Mouse (Mus musculus): ENCODE measurements at regions not wholly inside any gene's neighbourhood (a gene's known extent, or its start where the extent isn't known, plus 50 kb on each side); places are given as distances from the start of the nearest gene placed in this dataset.

DNA sequence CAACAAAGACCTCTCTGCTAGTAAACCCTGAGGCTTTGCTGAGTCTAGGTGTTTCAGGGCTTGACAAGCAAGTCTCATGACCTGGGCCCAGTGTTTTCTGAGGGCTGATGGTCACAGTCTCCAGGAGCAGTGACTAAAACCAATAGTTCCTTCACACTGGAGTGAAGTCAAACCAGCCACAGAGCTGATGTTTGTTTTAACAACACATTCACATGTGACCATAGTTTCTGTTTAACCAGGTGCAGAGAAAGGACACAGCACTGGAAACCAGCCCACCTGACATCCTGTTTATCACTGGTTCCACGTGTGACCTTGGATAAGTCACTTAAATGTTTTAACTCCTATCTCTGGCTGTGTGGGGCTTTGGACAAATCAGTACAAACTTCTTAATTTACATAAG, 180.3 kb upstream of the Cpeb2 start:
- WGBS, result 48% methylated on average over 1 of the region's 1 CpGs
- no peak for TF ChIP-seq CTCF (IDR thresholded peaks at IDR 0.05; ENCODE audit: low read depth)
- Histone ChIP-seq H3K27me3 (ENCODE audit: insufficient read depth, low read length) (no peaks in the 10 kb centered on the region), H3K36me3 (ENCODE audit: insufficient read depth, low read length) (no peaks in the 10 kb centered on the region), H3K4me3 (replicated peaks; ENCODE audit: low read depth, low read length) (no peak overlapping the region), H3K9ac (ENCODE audit: low read depth, low read length) (no peak overlapping the region), H3K27ac (no peak overlapping the region), H3K4me2 (ENCODE audit: low read length) (no peak overlapping the region), H3K9me3 (replicated peaks; ENCODE audit: low read length) (no peaks in the 10 kb centered on the region), H3K4me1 (replicated peaks; ENCODE audit: insufficient read depth, low read length) (no peaks in the 10 kb centered on the region)
- ATAC-seq (replicated peaks; ENCODE audit: low FRiP score, low read depth) (no peak), DNase-seq (ENCODE audit: low spot score) (no peak)

DNA sequence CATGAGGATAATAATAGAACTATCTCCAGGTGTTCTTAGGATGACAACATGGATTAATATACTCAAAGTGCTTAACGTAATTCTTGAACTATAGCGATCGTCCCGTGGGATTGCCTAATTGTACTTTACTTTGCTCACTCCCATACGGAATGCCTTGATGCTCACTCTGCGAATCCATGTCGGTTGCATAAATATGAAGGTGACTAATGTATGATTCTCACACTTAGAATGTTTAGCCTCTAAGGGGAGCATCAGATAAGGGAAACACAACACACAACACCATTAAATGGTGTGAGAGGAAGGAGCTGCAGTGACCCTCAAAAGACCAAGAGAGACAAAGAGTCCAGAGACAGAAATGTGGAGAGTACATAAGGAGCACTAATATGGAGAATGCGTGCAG, 178.4 kb upstream of the Cpeb2 start:
- no peaks in the 10 kb centered on the region for H3K27me3 ChIP-seq (ENCODE audit: insufficient read depth, low read length)
- H3K4me3 ChIP-seq (replicated peaks; ENCODE audit: low read depth, low read length), result no peak overlapping the region
- H3K4me2 ChIP-seq (ENCODE audit: low read length), result no peak overlapping the region
- no peaks in the 10 kb centered on the region for H3K4me1 ChIP-seq (replicated peaks; ENCODE audit: insufficient read depth, low read length)
- H3K27ac ChIP-seq, result no peak overlapping the region
- TF ChIP-seq CTCF (IDR thresholded peaks at IDR 0.05; ENCODE audit: low read depth), result no peak
- H3K9me3 ChIP-seq (replicated peaks; ENCODE audit: low read length), result no peaks in the 10 kb centered on the region
- WGBS, result 94% methylated on average over 8 of the region's 8 CpGs
- no peak for ATAC-seq (replicated peaks; ENCODE audit: low FRiP score, low read depth)
- H3K36me3 ChIP-seq (ENCODE audit: insufficient read depth, low read length), result no peaks in the 10 kb centered on the region
- no peak overlapping the region for H3K9ac ChIP-seq (ENCODE audit: low read depth, low read length)
- no peak for DNase-seq (ENCODE audit: low spot score)

DNA sequence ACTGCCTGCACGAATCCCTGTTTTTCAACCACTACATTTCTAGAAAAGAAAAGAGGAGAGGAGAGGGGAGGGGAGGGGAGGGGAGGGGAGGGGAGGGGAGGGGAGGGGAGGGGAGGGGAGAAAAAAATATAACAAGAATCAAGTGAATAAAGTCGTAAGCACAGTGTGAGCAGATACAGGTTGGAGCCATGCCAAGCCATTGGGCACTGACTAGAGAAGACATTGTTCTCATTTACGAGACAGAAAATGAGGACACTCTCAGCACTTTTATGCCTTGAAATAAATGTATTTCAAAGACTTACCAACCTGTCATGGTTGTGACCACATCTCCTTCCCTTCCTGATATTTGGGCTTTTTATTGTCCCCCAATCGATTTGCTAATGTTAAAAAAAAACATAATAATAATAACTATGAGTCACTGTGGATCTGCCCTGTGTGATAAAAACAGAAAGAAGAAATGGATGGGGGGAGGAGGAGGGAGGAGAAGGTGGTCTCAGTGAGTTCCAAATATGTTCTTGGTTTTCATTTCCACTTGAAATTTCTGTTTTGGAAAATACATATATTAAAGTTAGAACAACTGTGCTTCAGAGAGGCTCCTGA, 177.8 kb upstream of the Cpeb2 start:
- no peaks in the 10 kb centered on the region for H3K9me3 ChIP-seq (replicated peaks; ENCODE audit: low read length)
- no peaks in the 10 kb centered on the region for H3K36me3 ChIP-seq (ENCODE audit: insufficient read depth, low read length)
- H3K4me3 ChIP-seq (replicated peaks; ENCODE audit: low read depth, low read length), result no peak overlapping the region
- H3K27me3 ChIP-seq (ENCODE audit: insufficient read depth, low read length), result no peaks in the 10 kb centered on the region
- no peak for TF ChIP-seq CTCF (IDR thresholded peaks at IDR 0.05; ENCODE audit: low read depth)
- no peak for DNase-seq (ENCODE audit: low spot score)
- ATAC-seq (replicated peaks; ENCODE audit: low FRiP score, low read depth), result no peak
- no peak overlapping the region for H3K27ac ChIP-seq
- H3K4me2 ChIP-seq (ENCODE audit: low read length), result no peak overlapping the region
- 66% methylated on average over 4 of the region's 4 CpGs for WGBS
- no peak overlapping the region for H3K9ac ChIP-seq (ENCODE audit: low read depth, low read length)
- no peaks in the 10 kb centered on the region for H3K4me1 ChIP-seq (replicated peaks; ENCODE audit: insufficient read depth, low read length)

DNA sequence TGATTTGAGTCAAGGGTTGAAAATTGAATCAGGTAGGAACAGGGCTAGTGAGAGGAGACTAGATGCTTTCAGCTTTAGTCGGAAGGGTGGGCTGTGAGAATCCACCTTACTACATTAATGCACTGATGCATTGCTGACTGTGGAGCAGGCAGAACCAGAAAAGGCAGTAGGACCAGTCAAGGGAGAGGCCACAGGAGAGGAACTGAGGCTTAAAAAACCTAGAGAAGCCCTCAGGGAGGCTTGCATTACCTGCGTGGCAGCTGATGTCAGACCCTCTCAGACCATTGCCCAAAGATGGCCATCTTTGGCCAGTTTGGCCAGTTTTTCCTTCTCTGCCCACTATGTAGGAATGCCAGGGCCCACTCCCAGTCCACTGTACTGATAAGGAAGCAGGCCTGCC, 176.5 kb upstream of the Cpeb2 start:
- H3K9ac ChIP-seq (ENCODE audit: low read depth, low read length), result no peak overlapping the region
- H3K4me2 ChIP-seq (ENCODE audit: low read length), result no peak overlapping the region
- no peak overlapping the region for H3K4me3 ChIP-seq (replicated peaks; ENCODE audit: low read depth, low read length)
- ATAC-seq (replicated peaks; ENCODE audit: low FRiP score, low read depth) (no peak), DNase-seq (ENCODE audit: low spot score) (no peak)
- H3K36me3 ChIP-seq (ENCODE audit: insufficient read depth, low read length), result no peaks in the 10 kb centered on the region
- no peaks in the 10 kb centered on the region for H3K4me1 ChIP-seq (replicated peaks; ENCODE audit: insufficient read depth, low read length)
- WGBS, result 79% methylated on average over 2 of the region's 2 CpGs
- H3K27ac ChIP-seq, result no peak overlapping the region
- H3K27me3 ChIP-seq (ENCODE audit: insufficient read depth, low read length), result no peaks in the 10 kb centered on the region
- H3K9me3 ChIP-seq (replicated peaks; ENCODE audit: low read length), result no peaks in the 10 kb centered on the region
- no peak for TF ChIP-seq CTCF (IDR thresholded peaks at IDR 0.05; ENCODE audit: low read depth)

DNA sequence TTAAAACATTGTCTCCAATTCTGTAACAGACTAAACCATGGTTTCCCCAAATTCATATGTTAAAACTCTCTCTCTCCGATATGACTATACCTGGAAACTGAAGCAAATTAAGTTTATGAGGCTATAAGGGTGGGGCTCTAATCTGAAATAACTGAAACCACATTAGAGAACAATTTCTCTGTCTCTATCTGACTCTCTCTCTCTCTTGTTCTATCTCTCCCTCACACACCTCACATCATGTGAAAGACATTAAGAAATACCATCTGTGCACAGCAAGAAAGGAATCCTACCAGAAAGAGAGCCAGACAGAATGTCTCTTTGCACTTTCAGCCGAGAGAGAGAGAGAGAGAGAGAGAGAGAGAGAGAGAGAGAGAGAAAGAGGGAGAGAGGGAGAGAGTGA, 171.7 kb upstream of the Cpeb2 start:
- Histone ChIP-seq H3K9ac (ENCODE audit: low read depth, low read length) (no peak overlapping the region), H3K9me3 (replicated peaks; ENCODE audit: low read length) (no peaks in the 10 kb centered on the region), H3K27ac (no peak overlapping the region), H3K36me3 (ENCODE audit: insufficient read depth, low read length) (no peaks in the 10 kb centered on the region), H3K4me3 (replicated peaks; ENCODE audit: low read depth, low read length) (no peak overlapping the region), H3K4me1 (replicated peaks; ENCODE audit: insufficient read depth, low read length) (no peaks in the 10 kb centered on the region), H3K4me2 (ENCODE audit: low read length) (no peak overlapping the region), H3K27me3 (ENCODE audit: insufficient read depth, low read length) (no peaks in the 10 kb centered on the region)
- ATAC-seq (replicated peaks; ENCODE audit: low FRiP score, low read depth) (no peak), DNase-seq (ENCODE audit: low spot score) (no peak)
- TF ChIP-seq CTCF (IDR thresholded peaks at IDR 0.05; ENCODE audit: low read depth), result no peak
- WGBS, result 56% methylated on average over 2 of the region's 2 CpGs

DNA sequence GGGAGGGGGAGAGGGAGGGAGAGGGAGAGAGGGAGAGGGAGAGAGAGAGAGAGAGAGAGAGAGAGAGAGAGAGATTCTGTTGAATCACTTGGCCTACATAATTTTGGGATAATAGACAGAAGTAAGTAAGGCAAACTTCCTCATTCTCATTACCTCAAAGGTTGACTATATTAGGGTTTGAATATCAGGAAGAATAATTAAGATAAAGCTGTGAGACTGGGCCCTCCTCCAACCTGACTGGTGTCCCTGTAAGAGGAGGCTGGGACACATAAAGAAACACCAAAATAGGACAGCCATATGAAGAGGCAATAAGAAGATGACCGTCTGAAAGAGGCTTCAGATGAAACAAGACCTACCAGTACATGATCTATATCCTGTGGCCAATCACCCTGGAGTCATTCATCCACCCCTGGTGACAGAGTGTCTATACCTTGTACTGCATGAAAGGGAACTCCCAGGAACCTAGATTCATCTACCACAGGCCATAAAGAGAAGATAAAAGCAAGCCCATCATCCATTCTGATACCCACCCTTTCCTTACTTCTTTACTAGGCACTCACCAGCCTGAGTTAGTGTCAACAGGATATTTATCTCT, 171.1 kb upstream of the Cpeb2 start:
- Histone ChIP-seq H3K9me3 (replicated peaks; ENCODE audit: low read length) (no peaks in the 10 kb centered on the region), H3K36me3 (ENCODE audit: insufficient read depth, low read length) (no peaks in the 10 kb centered on the region), H3K4me3 (replicated peaks; ENCODE audit: low read depth, low read length) (no peak overlapping the region), H3K4me1 (replicated peaks; ENCODE audit: insufficient read depth, low read length) (no peaks in the 10 kb centered on the region), H3K27ac (no peak overlapping the region), H3K4me2 (ENCODE audit: low read length) (no peak overlapping the region), H3K27me3 (ENCODE audit: insufficient read depth, low read length) (no peaks in the 10 kb centered on the region), H3K9ac (ENCODE audit: low read depth, low read length) (no peak overlapping the region)
- WGBS, result 68% methylated on average over 1 of the region's 1 CpGs
- TF ChIP-seq CTCF (IDR thresholded peaks at IDR 0.05; ENCODE audit: low read depth), result no peak
- DNase-seq (ENCODE audit: low spot score) (no peak), ATAC-seq (replicated peaks; ENCODE audit: low FRiP score, low read depth) (no peak)

DNA sequence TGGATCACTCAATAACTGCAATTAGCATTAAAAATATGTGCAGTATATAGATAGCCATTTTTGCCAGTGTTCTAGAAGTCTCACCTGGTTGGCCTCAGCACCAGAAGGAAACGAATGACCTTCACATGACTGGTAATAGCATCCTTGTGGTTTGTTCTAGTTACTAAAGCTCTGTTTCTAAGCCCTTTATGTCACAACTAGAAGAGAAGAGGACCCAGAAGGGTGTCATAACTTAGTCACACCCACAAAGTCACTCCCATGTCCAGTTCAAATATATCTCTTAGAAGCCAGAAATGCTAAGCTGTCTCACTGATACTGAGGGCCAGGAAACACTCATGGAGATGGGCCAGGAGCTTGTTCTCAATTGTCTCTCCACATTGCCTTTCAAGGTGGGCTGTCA, 170.5 kb upstream of the Cpeb2 start:
- 79% methylated on average over 1 of the region's 1 CpGs for WGBS
- no peaks in the 10 kb centered on the region for H3K27me3 ChIP-seq (ENCODE audit: insufficient read depth, low read length)
- H3K9me3 ChIP-seq (replicated peaks; ENCODE audit: low read length), result no peaks in the 10 kb centered on the region
- no peaks in the 10 kb centered on the region for H3K4me1 ChIP-seq (replicated peaks; ENCODE audit: insufficient read depth, low read length)
- TF ChIP-seq CTCF (IDR thresholded peaks at IDR 0.05; ENCODE audit: low read depth), result no peak
- no peak overlapping the region for H3K4me3 ChIP-seq (replicated peaks; ENCODE audit: low read depth, low read length)
- H3K36me3 ChIP-seq (ENCODE audit: insufficient read depth, low read length), result no peaks in the 10 kb centered on the region
- ATAC-seq (replicated peaks; ENCODE audit: low FRiP score, low read depth), result no peak
- no peak overlapping the region for H3K27ac ChIP-seq
- no peak for DNase-seq (ENCODE audit: low spot score)
- no peak overlapping the region for H3K4me2 ChIP-seq (ENCODE audit: low read length)
- no peak overlapping the region for H3K9ac ChIP-seq (ENCODE audit: low read depth, low read length)

Measured in kidney, postnatal 0 days (tissue).